Mouse (Mus musculus) naive thymus-derived CD4-positive, alpha-beta T cell, adult 2 months (primary cell): Measurements from ENCODE around the gene Hp.

Experiments
- DNase-seq: peaks from one replicate; pipeline ENCODE4 v3.0.0-alpha.2; 2011; ENCODE audit warnings: low read depth

Hp gene

GRCm38 (mm10) chr8:109578900-109579301, at the start of gene Hp:
TSS of gene Hp (minus strand) at chr8:109579172.
- no peak for DNase-seq

- DNase-seq: no peak
Observed at GRCm38 (mm10) chr8:109628638-109629037, 49.7 kb upstream of the Hp start.

- DNase-seq: no peak
Observed at GRCm38 (mm10) chr8:109615569-109615968, 36.6 kb upstream of the Hp start.

GRCm38 (mm10) chr8:109614243-109615210, 35.6 kb upstream of the Hp start, which contains the start of gene Pkd1l3:
TSS of gene Pkd1l3 (plus strand) at chr8:109614517.
- peak; percentile 58 for DNase-seq

GRCm38 (mm10) chr8:109609153-109609502, 30.2 kb upstream of the Hp start:
- no peak for DNase-seq

GRCm38 (mm10) chr8:109608271-109609152, 29.5 kb upstream of the Hp start, which contains the start of gene Dhodh:
TSS of gene Dhodh (minus strand) at chr8:109608673.
- peak; percentile 98 for DNase-seq

- DNase-seq: peak; percentile 19
Observed at GRCm38 (mm10) chr8:109607650-109608049, 28.7 kb upstream of the Hp start.

- no peak for DNase-seq
Observed at GRCm38 (mm10) chr8:109606725-109607124, 27.8 kb upstream of the Hp start.

- peak; percentile 76 for DNase-seq
Observed at GRCm38 (mm10) chr8:109595854-109596253, 16.9 kb upstream of the Hp start.

- DNase-seq: peak; percentile 48
Observed at GRCm38 (mm10) chr8:109593117-109593788, 14.3 kb upstream of the Hp start.

GRCm38 (mm10) chr8:109592164-109592563, 13.2 kb upstream of the Hp start:
- DNase-seq: no peak

GRCm38 (mm10) chr8:109591367-109591766, 12.4 kb upstream of the Hp start:
- DNase-seq: no peak

- no peak for DNase-seq
Observed at GRCm38 (mm10) chr8:109590901-109591300, 11.9 kb upstream of the Hp start.

GRCm38 (mm10) chr8:109586972-109587504, 8.1 kb upstream of the Hp start:
- DNase-seq: no peak

GRCm38 (mm10) chr8:109585652-109586051, 6.7 kb upstream of the Hp start:
- no peak for DNase-seq

GRCm38 (mm10) chr8:109584830-109585229, 5.9 kb upstream of the Hp start:
- DNase-seq: no peak

- no peak for DNase-seq
Observed at GRCm38 (mm10) chr8:109584293-109584692, 5.3 kb upstream of the Hp start.

- DNase-seq: no peak
Observed at GRCm38 (mm10) chr8:109576311-109576710, 2.7 kb downstream of the Hp start.

- no peak for DNase-seq
Observed at GRCm38 (mm10) chr8:109571139-109571538, 7.8 kb downstream of the Hp start.

- DNase-seq: peak; percentile 100
Observed at GRCm38 (mm10) chr8:109565498-109566333, 13.3 kb downstream of the Hp start, which contains the start of the genes Dhx38 and Txnl4b. TSS of gene Dhx38 (minus strand) at chr8:109565861. TSS of gene Txnl4b (plus strand) at chr8:109565892.

GRCm38 (mm10) chr8:109564766-109565165, 14.2 kb downstream of the Hp start:
- DNase-seq: no peak
